Mouse (Mus musculus) thymus, adult 2 months (tissue): Measurements from ENCODE around the gene Lig3.

Experiments used
- CTCF ChIP-seq: fragments of 200-500 bp; IDR thresholded peaks from 2 replicates; pipeline ENCODE4 v1.5.1; 2012; ENCODE audit warnings: mild to moderate bottlenecking, control low read depth, low read length, moderate library complexity, borderline replicate concordance; ENCODE audit not compliant: control insufficient read depth, poor library complexity, insufficient read depth; ENCODE audit errors: extremely low read depth
- POLR2A ChIP-seq: fragments of 200-500 bp; IDR thresholded peaks from 2 replicates; pipeline ENCODE4 v1.6.1; 2012; ENCODE audit warnings: mild to moderate bottlenecking, low read length, control low read depth, moderate library complexity; ENCODE audit not compliant: control insufficient read depth, poor library complexity, insufficient read depth; ENCODE audit errors: extremely low read depth

DNA sequence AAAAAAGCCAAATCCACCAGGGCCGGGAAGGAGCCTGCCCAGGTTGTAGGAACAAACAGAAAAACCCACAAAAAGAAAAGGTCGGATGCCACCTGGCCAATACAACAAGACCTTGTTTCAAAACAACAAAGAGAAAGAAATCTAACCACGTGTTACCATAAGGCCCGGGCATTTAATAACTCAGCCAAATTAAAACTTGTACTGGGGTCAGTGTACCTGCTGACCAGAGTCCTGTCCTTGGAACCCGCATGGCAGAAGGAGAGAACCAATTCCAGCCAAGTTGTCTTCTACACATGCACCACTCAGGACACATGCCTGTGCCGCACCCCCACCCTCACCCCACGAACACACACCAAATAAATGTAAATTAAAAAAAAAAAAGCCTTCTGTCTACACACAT lies 72.0 kb downstream of the Lig3 start:
- TF ChIP-seq POLR2A (no peak), CTCF (no peak)
